Mouse (Mus musculus) forebrain, embryonic 15.5 days (tissue): ENCODE measurements around the gene Cd2ap. TPM values are rescaled to one million over a fixed set of nuclear protein-coding genes. Genes with fewer than 3 reads are reported as not detected.

Experiments used
- ATAC-seq: fragments of 200-750 bp; cut with Nextera tagmentation; replicated peaks from 2 replicates; pipeline ENCODE4 v1.8.0; 2017; ENCODE audit warnings: mild to moderate bottlenecking, moderate TSS enrichment, moderate library complexity
- H3K27ac ChIP-seq: fragments of 300-500 bp; sonication (generic); replicated peaks from 2 replicates; pipeline ENCODE4 v1.5.1; 2015; ENCODE audit warnings: mild to moderate bottlenecking, inconsistent platforms
- H3K27me3 ChIP-seq: fragments of 300-500 bp; sonication (generic); 2 replicates; pipeline ENCODE4 v1.6.1; 2015; ENCODE audit warnings: inconsistent platforms
- H3K36me3 ChIP-seq: fragments of 300-500 bp; sonication (generic); 2 replicates; pipeline ENCODE4 v1.6.1; 2015; ENCODE audit warnings: mild to moderate bottlenecking, inconsistent platforms
- H3K4me1 ChIP-seq: fragments of 300-500 bp; sonication (generic); 2 replicates; pipeline ENCODE4 v1.6.1; 2015; ENCODE audit warnings: inconsistent platforms
- H3K4me2 ChIP-seq: fragments of 300-500 bp; sonication (generic); replicated peaks from 2 replicates; pipeline ENCODE4 v1.6.1; 2015; ENCODE audit warnings: mild to moderate bottlenecking, inconsistent platforms
- H3K4me3 ChIP-seq: fragments of 300-500 bp; sonication (generic); 2 replicates; pipeline ENCODE4 v1.5.1; 2015; ENCODE audit warnings: mild to moderate bottlenecking, inconsistent platforms
- H3K9ac ChIP-seq: fragments of 300-500 bp; sonication (generic); replicated peaks from 2 replicates; pipeline ENCODE4 v1.6.1; 2015; ENCODE audit warnings: mild to moderate bottlenecking, inconsistent platforms
- H3K9me3 ChIP-seq: fragments of 300-500 bp; sonication (generic); 2 replicates; pipeline ENCODE4 v1.6.1; 2016; ENCODE audit warnings: inconsistent platforms
- WGBS: fragments of 180-500 bp; shearing (Covaris S2); methylation state at CpG from one replicate; pipeline ENCODE4 v1.1.7; 2015; ENCODE audit warnings: mixed read lengths; 5-methylcytosine and 5-hydroxymethylcytosine counted together
- polyA plus RNA-seq: library from polyadenylated mRNA; unstranded; fragments of >200 nt; fragmentation: Nextera tagmentation; extraction: Ambion mirVana; gene quantifications from 2 replicates; pipeline ENCODE4 v1.2.1, GENCODE M21; 2015

The Cd2ap gene
- polyA plus RNA-seq, 1 experiment from 2014 or later, result 8.6 TPM

DNA sequence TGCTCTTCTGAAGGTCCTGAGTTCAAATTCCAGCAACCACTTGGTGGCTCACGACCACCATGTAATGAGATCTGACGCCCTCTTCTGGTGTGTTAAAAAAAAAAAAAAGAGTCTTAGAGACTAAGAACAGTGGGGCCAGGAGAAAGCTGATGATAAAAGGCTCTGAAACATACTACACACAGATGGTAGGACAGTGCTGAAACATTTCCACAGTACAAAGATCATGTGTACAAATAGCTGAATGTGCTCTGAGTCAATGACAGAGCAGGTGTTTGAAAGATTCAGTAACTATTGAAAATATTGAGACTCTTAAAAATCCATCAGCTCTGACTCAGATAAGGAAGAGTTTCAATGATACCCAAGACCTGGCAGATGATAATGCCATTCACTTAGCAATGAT lies 29.4 kb downstream of the Cd2ap start:
- Histone ChIP-seq H3K4me3 (no peak overlapping the region), H3K36me3 (peaks cover 12% of the 10 kb centered on the region; the same call in 1 of the 2 replicates), H3K4me2 (no peak overlapping the region), H3K27ac (no peak overlapping the region), H3K4me1 (no peaks in the 10 kb centered on the region), H3K9me3 (no peaks in the 10 kb centered on the region), H3K9ac (no peak overlapping the region), H3K27me3 (no peaks in the 10 kb centered on the region)
- WGBS, result 92% methylated on average over 2 of the region's 2 CpGs
- ATAC-seq, result no peak

DNA sequence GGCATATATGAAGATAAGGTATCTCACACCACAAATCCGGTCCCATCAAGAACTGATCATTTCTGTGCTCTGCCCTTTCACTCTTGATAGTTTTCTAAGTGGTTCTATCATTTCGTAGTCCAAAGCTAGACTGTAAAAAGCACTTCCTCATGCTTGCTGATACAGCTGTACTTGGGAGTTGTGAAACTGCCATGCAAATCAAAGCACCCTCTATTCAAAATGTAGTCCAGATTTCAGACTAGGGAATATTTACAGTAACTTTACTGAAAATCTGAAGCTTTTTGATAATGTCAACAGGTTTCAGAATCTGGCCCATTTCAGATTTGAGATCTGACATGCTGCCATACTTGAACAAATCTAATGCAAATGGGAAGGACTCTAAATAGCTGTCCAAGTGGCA lies 39.3 kb downstream of the Cd2ap start:
- 87% methylated on average over 2 of the region's 2 CpGs for WGBS
- ATAC-seq, result no peak

DNA sequence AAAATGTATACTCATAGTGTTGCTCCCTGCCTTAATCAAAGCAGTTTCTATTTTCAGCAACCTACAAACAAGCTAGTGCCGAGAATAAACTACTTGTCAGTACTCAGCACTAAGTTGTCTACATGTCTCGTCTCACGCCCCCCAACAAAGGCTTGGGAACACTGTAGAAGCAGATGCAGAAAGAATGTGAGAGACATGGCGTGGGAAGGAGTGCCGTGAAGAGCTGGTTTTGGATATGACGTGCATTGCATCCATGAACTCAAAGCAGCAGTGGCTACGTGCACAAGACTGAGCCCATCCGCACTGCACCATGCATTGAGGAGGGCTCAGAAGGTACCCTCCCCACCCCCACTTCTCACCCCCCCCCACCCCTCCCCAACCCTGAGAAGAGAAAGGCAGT lies 53.7 kb downstream of the Cd2ap start:
- H3K4me2 ChIP-seq, result no peak overlapping the region
- peaks cover 22% of the 10 kb centered on the region; the same call in 1 of the 2 replicates for H3K36me3 ChIP-seq
- 92% methylated on average over 8 of the region's 8 CpGs for WGBS
- no peak overlapping the region for H3K4me3 ChIP-seq
- no peak overlapping the region for H3K9ac ChIP-seq
- no peak overlapping the region for H3K27ac ChIP-seq
- H3K27me3 ChIP-seq, result no peaks in the 10 kb centered on the region
- H3K4me1 ChIP-seq, result no peaks in the 10 kb centered on the region
- H3K9me3 ChIP-seq, result no peaks in the 10 kb centered on the region
- no peak for ATAC-seq

More for the DNA sequence above, 39.3 kb downstream of the Cd2ap start:
- no peak overlapping the region for H3K27ac ChIP-seq
- no peaks in the 10 kb centered on the region for H3K36me3 ChIP-seq
- H3K4me1 ChIP-seq, result no peaks in the 10 kb centered on the region
- no peaks in the 10 kb centered on the region for H3K27me3 ChIP-seq
- H3K9ac ChIP-seq, result no peak overlapping the region
- H3K4me3 ChIP-seq, result no peak overlapping the region
- H3K9me3 ChIP-seq, result no peaks in the 10 kb centered on the region
- no peak overlapping the region for H3K4me2 ChIP-seq

DNA sequence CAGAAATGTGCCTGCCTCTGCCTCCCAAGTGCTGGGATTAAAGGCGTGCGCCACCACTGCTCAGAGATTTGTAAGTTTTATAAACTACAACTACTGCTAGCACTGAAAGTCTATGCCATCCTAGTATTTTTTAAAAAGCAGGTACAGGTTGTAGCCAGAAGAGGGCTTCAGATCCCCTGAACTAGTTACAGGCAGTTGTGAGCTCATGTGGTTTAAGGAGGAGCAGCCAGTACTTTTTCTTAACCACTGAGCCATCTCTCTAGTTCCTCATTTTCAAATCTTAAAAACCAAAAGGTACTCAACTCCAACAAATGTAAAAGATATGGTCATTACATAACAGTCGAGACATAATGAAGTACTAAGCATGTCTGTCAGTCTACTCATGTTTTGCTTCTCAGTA lies 61.1 kb downstream of the Cd2ap start:
- no peak overlapping the region for H3K27ac ChIP-seq
- no peak for ATAC-seq
- WGBS, result 96% methylated on average over 3 of the region's 3 CpGs
- H3K36me3 ChIP-seq, result peaks cover 13% of the 10 kb centered on the region; the same call in 1 of the 2 replicates
- H3K9me3 ChIP-seq, result no peaks in the 10 kb centered on the region
- H3K4me3 ChIP-seq, result no peak overlapping the region
- no peak overlapping the region for H3K4me2 ChIP-seq
- H3K9ac ChIP-seq, result no peak overlapping the region
- H3K27me3 ChIP-seq, result no peaks in the 10 kb centered on the region
- H3K4me1 ChIP-seq, result no peaks in the 10 kb centered on the region

DNA sequence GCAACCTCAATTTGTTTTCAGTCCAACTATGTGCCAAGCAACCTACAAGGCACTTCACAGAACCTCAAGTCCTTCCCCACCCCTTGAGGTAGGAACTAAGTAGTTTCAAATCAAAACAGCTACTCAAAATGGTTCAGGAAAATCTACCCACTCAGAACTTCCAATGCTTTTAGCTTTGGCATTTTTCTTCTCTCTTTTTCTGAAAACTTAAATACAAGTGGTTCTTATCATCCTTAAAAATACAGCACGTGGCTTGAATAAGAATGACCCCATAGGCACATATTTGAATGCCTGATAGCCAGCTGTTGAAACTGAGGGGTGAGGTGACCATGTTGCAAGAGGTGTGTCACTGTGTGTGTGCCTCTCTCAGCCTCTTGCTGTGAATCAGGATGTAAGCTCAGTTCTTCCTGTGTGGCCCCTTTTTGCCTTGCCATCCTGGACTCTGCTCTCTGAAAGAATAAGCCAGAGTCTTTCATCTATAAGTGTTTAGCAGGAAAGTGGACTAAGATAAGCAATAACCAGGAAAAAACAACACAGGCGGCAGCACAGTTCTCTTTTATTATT lies 84.0 kb downstream of the Cd2ap start:
- WGBS, result 85% methylated on average over 2 of the region's 2 CpGs
- H3K9me3 ChIP-seq, result no peaks in the 10 kb centered on the region

DNA sequence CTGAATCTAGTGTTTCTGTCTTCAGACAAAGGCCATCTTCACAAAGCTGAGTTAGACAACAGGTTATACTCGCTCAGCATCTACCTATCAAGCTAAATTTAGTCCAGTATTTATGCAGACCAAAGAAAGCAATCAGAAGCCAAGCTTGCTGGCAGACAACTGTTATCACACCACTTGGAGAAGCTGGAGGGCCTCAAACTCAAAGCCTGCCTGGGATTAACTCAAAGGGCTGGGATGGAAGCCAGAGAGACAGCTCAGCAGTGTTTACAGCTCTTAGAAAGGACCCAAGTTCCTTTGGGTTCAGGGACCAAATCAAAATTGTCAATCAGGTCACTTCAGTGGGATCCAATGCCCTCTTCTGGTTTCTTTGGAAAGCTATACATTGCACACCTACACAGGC lies 85.7 kb downstream of the Cd2ap start:
- Histone ChIP-seq H3K4me3 (no peak overlapping the region), H3K4me2 (no peak overlapping the region), H3K4me1 (0 out of 2 replicates have a peak, but pooled peaks cover 4% of the 10 kb centered on the region), H3K9ac (no peak overlapping the region), H3K27me3 (no peaks in the 10 kb centered on the region), H3K27ac (no peak overlapping the region), H3K9me3 (no peaks in the 10 kb centered on the region), H3K36me3 (0 out of 2 replicates have a peak, but pooled peaks cover 5% of the 10 kb centered on the region)
- WGBS, result 70% methylated on average over 1 of the region's 1 CpGs
- ATAC-seq, result no peak

More for the DNA sequence above, 84.0 kb downstream of the Cd2ap start:
- Histone ChIP-seq H3K9ac (no peak overlapping the region), H3K4me3 (no peak overlapping the region), H3K4me2 (no peak overlapping the region), H3K4me1 (0 out of 2 replicates have a peak, but pooled peaks cover 4% of the 10 kb centered on the region), H3K27me3 (no peaks in the 10 kb centered on the region), H3K36me3 (0 out of 2 replicates have a peak, but pooled peaks cover 9% of the 10 kb centered on the region), H3K27ac (no peak overlapping the region)
- no peak for ATAC-seq

DNA sequence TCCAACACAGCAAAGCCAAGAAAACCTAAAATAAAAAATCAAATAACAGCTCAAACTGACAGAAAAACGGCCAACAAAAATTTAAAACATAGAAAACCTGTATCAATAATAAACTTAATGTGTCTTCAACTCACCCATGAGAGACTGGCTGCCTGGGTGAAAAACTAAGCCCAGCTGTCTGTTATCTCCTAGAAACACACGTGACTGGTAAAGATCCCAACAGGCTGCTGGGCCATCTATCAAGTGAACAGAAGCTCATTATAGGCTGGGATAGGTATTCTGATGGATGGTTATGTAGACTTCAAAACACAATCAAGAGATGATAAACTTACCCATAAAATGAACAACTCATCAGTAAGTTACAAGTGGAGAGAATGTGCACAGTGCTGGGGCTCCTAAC lies 86.7 kb downstream of the Cd2ap start:
- H3K36me3 ChIP-seq, result 0 out of 2 replicates have a peak, but pooled peaks cover 5% of the 10 kb centered on the region
- 79% methylated on average over 2 of the region's 2 CpGs for WGBS
- 0 out of 2 replicates have a peak, but pooled peaks cover 4% of the 10 kb centered on the region for H3K4me1 ChIP-seq
- no peak overlapping the region for H3K4me3 ChIP-seq
- no peak overlapping the region for H3K9ac ChIP-seq
- H3K4me2 ChIP-seq, result no peak overlapping the region
- H3K27me3 ChIP-seq, result no peaks in the 10 kb centered on the region
- ATAC-seq, result no peak
- H3K27ac ChIP-seq, result no peak overlapping the region
- H3K9me3 ChIP-seq, result no peaks in the 10 kb centered on the region

DNA sequence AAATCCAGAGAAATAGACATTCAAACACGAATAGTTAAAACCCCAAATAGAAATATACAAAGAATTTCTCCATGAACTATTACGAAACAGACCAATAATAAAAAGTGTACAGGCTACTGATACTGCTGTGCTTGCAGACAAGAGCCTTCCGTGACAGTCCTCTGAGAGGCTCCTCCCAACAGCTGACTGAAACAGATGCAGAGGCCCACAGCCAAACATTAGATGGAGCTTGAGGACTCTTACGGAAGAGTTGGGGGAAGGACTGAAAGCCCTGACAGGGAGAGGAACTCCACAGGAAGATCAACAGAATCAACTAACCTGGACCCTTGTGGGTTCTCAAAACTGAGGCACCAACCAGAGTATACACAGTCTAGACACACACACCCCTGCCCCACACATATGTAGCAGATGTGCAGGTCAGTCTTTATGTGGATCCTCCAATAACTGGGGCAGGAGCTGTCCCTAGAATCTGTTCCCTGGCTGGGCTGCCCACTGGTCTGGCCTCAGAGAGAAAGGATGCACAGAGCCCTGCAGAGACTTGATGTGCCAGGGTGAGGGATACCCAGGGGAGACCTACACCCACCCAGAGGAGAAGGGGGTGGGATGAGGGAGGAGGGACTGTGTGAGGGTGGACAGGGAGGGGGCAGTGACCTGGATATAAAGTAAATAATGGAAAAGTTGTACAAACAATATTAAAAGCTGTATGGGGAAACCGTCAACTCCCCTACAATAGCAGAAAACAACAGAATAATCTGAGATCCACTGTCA lies 87.6 kb downstream of the Cd2ap start:
- Histone ChIP-seq H3K9me3 (no peaks in the 10 kb centered on the region), H3K27ac (no peak overlapping the region), H3K36me3 (0 out of 2 replicates have a peak, but pooled peaks cover 5% of the 10 kb centered on the region), H3K4me2 (no peak overlapping the region), H3K27me3 (no peaks in the 10 kb centered on the region), H3K4me3 (no peak overlapping the region), H3K9ac (no peak overlapping the region), H3K4me1 (0 out of 2 replicates have a peak, but pooled peaks cover 4% of the 10 kb centered on the region)
- ATAC-seq, result no peak; the same call in 1 of the 2 replicates
- 90% methylated on average over 5 of the region's 5 CpGs for WGBS

DNA sequence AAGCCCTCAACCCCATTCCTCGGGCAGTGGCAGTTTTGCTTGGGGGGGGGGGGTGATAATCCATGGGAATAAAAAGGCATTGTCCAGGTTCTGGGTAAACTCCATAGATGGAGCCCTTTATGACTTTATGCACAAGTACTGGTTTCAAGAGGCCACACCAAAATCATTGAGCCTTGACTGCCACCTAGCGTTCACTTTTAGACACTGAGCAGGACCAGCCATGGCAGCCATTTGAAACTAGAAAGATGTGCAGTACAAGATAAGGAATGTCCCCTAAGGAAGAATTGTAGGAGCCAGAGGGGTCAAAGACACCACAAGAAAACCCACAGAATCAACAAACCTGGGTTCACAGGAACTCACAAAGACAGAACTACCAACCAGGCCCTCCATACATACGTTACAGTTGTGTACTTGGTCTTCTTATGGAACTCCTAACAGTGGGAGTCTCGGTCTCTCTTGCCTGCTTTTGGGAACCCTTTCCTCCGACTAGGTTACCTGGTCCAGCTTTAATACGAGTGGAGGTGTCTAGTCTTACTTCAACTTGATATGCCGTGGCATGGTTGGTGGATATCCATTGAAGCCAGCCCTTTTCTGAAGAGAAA lies 94.2 kb downstream of the Cd2ap start:
- ATAC-seq, result peak; percentile 92
- 54% methylated on average over 7 of the region's 7 CpGs for WGBS

DNA sequence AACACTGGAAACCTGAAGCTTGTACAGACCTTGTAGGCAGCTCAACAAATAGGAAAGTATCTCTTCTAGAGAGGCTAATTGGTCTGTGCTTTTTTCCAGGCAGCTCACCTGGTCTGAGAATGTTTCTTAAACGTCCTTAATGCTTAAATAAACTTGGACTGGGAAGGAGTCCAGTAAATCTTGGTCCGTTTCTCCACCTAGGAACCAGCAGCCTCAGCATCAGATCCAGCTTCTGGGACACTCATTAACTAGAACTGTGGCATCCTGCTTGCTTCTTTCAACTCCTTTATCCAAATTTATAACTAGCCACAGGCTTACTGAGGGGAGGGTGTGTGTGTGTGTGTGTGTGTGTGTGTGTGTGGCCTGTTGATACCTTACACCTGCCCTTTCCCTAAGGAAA lies 122.7 kb downstream of the Cd2ap start:
- H3K27me3 ChIP-seq, result no peaks in the 10 kb centered on the region
- ATAC-seq, result no peak
- no peaks in the 10 kb centered on the region for H3K36me3 ChIP-seq
- H3K27ac ChIP-seq, result no peak overlapping the region
- 68% methylated on average over 2 of the region's 2 CpGs for WGBS
- H3K9ac ChIP-seq, result no peak overlapping the region
- H3K4me3 ChIP-seq, result no peak overlapping the region
- H3K4me2 ChIP-seq, result no peak overlapping the region
- H3K9me3 ChIP-seq, result no peaks in the 10 kb centered on the region
- H3K4me1 ChIP-seq, result no peaks in the 10 kb centered on the region

More for the DNA sequence above, 94.2 kb downstream of the Cd2ap start:
- H3K27me3 ChIP-seq, result no peaks in the 10 kb centered on the region
- no peaks in the 10 kb centered on the region for H3K4me1 ChIP-seq
- no peaks in the 10 kb centered on the region for H3K9me3 ChIP-seq
- no peak overlapping the region for H3K4me3 ChIP-seq
- H3K27ac ChIP-seq, result no peak overlapping the region
- H3K36me3 ChIP-seq, result no peaks in the 10 kb centered on the region
- no peak overlapping the region for H3K4me2 ChIP-seq
- no peak overlapping the region for H3K9ac ChIP-seq

DNA sequence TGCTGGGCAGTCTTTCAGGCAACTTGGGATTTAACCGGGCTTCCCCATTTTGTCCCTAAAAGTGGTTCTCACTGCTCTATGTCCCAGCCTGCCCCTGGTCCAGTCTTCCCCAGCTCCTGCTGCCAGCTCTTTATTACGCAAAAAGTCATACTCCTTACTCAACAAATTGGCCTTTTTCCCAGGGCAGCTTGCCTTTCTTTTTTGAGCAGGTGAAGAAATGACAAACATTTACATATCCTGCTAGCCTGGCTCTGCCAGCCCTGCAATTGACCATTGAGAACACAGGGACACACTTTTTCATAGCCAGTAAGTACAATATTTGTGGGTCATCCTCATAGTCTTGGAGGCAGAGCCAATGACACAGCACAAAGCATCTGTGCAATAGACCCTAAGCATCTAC lies 124.3 kb downstream of the Cd2ap start:
- Histone ChIP-seq H3K9ac (no peak overlapping the region), H3K4me2 (no peak overlapping the region), H3K4me3 (no peak overlapping the region), H3K27ac (no peak overlapping the region), H3K9me3 (no peaks in the 10 kb centered on the region), H3K4me1 (no peaks in the 10 kb centered on the region), H3K36me3 (no peaks in the 10 kb centered on the region), H3K27me3 (no peaks in the 10 kb centered on the region)
- 92% methylated on average over 2 of the region's 2 CpGs for WGBS
- ATAC-seq, result no peak

DNA sequence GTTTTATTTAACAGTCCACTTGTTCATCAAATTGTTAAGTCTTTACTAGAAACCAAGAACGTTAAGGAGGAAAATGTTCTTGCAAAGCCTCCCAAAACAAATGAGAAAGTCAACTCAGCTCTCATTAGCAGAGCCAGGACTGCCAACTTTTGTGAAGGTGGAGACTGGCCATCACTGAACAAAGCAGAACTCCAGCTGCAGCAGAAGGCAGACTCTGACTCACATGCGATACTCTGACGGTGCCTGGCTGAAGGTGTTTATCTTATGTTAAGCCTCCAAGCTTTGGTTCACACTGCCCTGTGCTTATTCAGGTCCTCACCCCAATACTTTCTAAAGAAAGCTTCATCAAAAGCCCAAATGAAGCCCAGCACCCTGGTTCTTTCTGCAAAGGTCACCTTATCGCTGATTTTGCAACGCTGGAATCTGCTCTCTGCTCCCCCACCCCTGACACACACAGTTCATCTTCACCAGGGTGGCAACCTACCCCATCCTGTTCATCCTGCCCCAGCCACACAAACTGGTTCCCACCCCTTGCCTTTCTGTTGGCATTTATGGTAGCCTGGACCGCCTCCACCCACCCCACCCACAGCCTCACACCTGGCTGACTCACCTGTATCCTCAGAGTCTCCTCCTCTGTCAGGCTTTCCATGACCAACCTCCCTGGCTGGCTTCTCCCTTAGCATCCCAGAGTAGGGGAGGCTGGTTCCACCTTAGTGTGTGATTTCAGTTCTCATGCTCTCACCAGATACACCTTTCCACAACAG lies 130.6 kb downstream of the Cd2ap start:
- no peaks in the 10 kb centered on the region for H3K4me1 ChIP-seq
- H3K9me3 ChIP-seq, result no peaks in the 10 kb centered on the region
- 80% methylated on average over 6 of the region's 6 CpGs for WGBS
- H3K27ac ChIP-seq, result no peak overlapping the region
- H3K4me2 ChIP-seq, result no peak overlapping the region
- no peaks in the 10 kb centered on the region for H3K36me3 ChIP-seq
- no peak overlapping the region for H3K4me3 ChIP-seq
- ATAC-seq, result no peak
- H3K27me3 ChIP-seq, result no peaks in the 10 kb centered on the region
- no peak overlapping the region for H3K9ac ChIP-seq
